Mouse (Mus musculus): ENCODE measurements around the gene Gnb2.

GRCm38 (mm10) chr5:137521861-137522260, 11.4 kb downstream of the Gnb2 start:
- no peak for TF ChIP-seq CTCF (IDR thresholded peaks at IDR 0.05; ENCODE audit: extremely low read depth, insufficient read length, insufficient replicate concordance, low read depth, low read length)
- no peak for TF ChIP-seq POLR2A (IDR thresholded peaks at IDR 0.05; ENCODE audit: low read depth, low read length)
